Mouse (Mus musculus): ENCODE measurements around the gene H2-M3. TPM values are rescaled to one million over a fixed set of nuclear protein-coding genes. Genes with fewer than 3 reads are reported as not detected.

The H2-M3 gene
- polyA plus RNA-seq, 1 experiment from 2014 or later, result 1.8 TPM

- no peak for ATAC-seq (ENCODE audit: low FRiP score)
- WGBS, result 85% methylated on average over 2 of the region's 2 CpGs
- Histone ChIP-seq H3K4me3 (replicated peaks; ENCODE audit: low read length) (no peak overlapping the region), H3K27ac (no peak overlapping the region), H3K4me1 (replicated peaks; ENCODE audit: control insufficient read depth, insufficient read depth, low read length) (no peaks in the 10 kb centered on the region), H3K9me3 (ENCODE audit: control insufficient read depth, low read length) (no peaks in the 10 kb centered on the region), H3K27me3 (ENCODE audit: control insufficient read depth, insufficient read depth, low read length) (peaks cover 4% of the 10 kb centered on the region; the same call in 1 of the 2 replicates), H3K4me2 (replicated peaks) (no peak overlapping the region), H3K36me3 (replicated peaks; ENCODE audit: control insufficient read depth, insufficient read depth) (no peaks in the 10 kb centered on the region), H3K9ac (no peak overlapping the region)
- no peak for DNase-seq (ENCODE audit: low spot score)
Measured at GRCm38 (mm10) chr17:37275626-37276248, 5.7 kb downstream of the H2-M3 start.

GRCm38 (mm10) chr17:37276573-37276972 is 6.6 kb downstream of the H2-M3 start:
- H3K4me1 ChIP-seq (replicated peaks; ENCODE audit: control insufficient read depth, insufficient read depth, low read length), result no peaks in the 10 kb centered on the region
- H3K4me2 ChIP-seq (replicated peaks), result no peak overlapping the region
- H3K27ac ChIP-seq, result no peak overlapping the region
- DNase-seq (ENCODE audit: low spot score) (no peak), ATAC-seq (ENCODE audit: low FRiP score) (no peak)
- H3K9ac ChIP-seq, result no peak overlapping the region
- H3K27me3 ChIP-seq (ENCODE audit: control insufficient read depth, insufficient read depth, low read length), result no peaks in the 10 kb centered on the region
- H3K36me3 ChIP-seq (replicated peaks; ENCODE audit: control insufficient read depth, insufficient read depth), result no peaks in the 10 kb centered on the region
- H3K4me3 ChIP-seq (replicated peaks; ENCODE audit: low read length), result no peak overlapping the region
- H3K9me3 ChIP-seq (ENCODE audit: control insufficient read depth, low read length), result no peaks in the 10 kb centered on the region

GRCm38 (mm10) chr17:37280331-37280730 is 10.3 kb downstream of the H2-M3 start:
- no peak for ATAC-seq (ENCODE audit: low FRiP score)

GRCm38 (mm10) chr17:37283360-37283759 is 13.3 kb downstream of the H2-M3 start, which contains the start of gene Olfr99:
Gene Olfr99, minus strand, starts transcription at chr17:37283460.
- Histone ChIP-seq H3K9me3 (ENCODE audit: control insufficient read depth, low read length) (no peaks in the 10 kb centered on the region), H3K4me3 (replicated peaks; ENCODE audit: low read length) (no peak within 1 kb of the TSS), H3K9ac (no peak within 1 kb of the TSS), H3K27ac (no peak within 1 kb of the TSS), H3K27me3 (ENCODE audit: control insufficient read depth, insufficient read depth, low read length) (no peaks in the 10 kb centered on the region), H3K4me1 (replicated peaks; ENCODE audit: control insufficient read depth, insufficient read depth, low read length) (no peaks in the 10 kb centered on the region), H3K36me3 (replicated peaks; ENCODE audit: control insufficient read depth, insufficient read depth) (no peaks in the 10 kb centered on the region), H3K4me2 (replicated peaks) (no peak within 1 kb of the TSS)
- WGBS, result 76% methylated on average over 1 of the region's 1 CpGs
- DNase-seq (ENCODE audit: low spot score) (no peak), ATAC-seq (ENCODE audit: low FRiP score) (no peak)

More at GRCm38 (mm10) chr17:37280331-37280730, 10.3 kb downstream of the H2-M3 start:
- Histone ChIP-seq H3K9me3 (ENCODE audit: control insufficient read depth, low read length) (no peaks in the 10 kb centered on the region), H3K36me3 (replicated peaks; ENCODE audit: control insufficient read depth, insufficient read depth) (no peaks in the 10 kb centered on the region), H3K4me2 (replicated peaks) (no peak overlapping the region), H3K27me3 (ENCODE audit: control insufficient read depth, insufficient read depth, low read length) (no peaks in the 10 kb centered on the region), H3K4me3 (replicated peaks; ENCODE audit: low read length) (no peak overlapping the region), H3K9ac (no peak overlapping the region), H3K27ac (no peak overlapping the region), H3K4me1 (replicated peaks; ENCODE audit: control insufficient read depth, insufficient read depth, low read length) (no peaks in the 10 kb centered on the region)
- DNase-seq (ENCODE audit: low spot score), result no peak
- 73% methylated on average over 1 of the region's 1 CpGs for WGBS

- Histone ChIP-seq H3K36me3 (replicated peaks; ENCODE audit: control insufficient read depth, insufficient read depth) (no peaks in the 10 kb centered on the region), H3K9ac (no peak within 1 kb of the TSS), H3K4me3 (replicated peaks; ENCODE audit: low read length) (no peak within 1 kb of the TSS), H3K27ac (no peak within 1 kb of the TSS), H3K9me3 (ENCODE audit: control insufficient read depth, low read length) (no peaks in the 10 kb centered on the region), H3K4me1 (replicated peaks; ENCODE audit: control insufficient read depth, insufficient read depth, low read length) (no peaks in the 10 kb centered on the region), H3K4me2 (replicated peaks) (no peak within 1 kb of the TSS), H3K27me3 (ENCODE audit: control insufficient read depth, insufficient read depth, low read length) (no peaks in the 10 kb centered on the region)
- WGBS, result 87% methylated on average over 4 of the region's 4 CpGs
- ATAC-seq (ENCODE audit: low FRiP score) (no peak), DNase-seq (ENCODE audit: low spot score) (no peak)
Measured at GRCm38 (mm10) chr17:37304213-37304612, 34.2 kb downstream of the H2-M3 start, which contains the start of gene Olfr101. Gene Olfr101, minus strand, starts transcription at chr17:37304313.

GRCm38 (mm10) chr17:37308483-37308882 is 38.5 kb downstream of the H2-M3 start:
- H3K27ac ChIP-seq, result no peak overlapping the region
- no peaks in the 10 kb centered on the region for H3K4me1 ChIP-seq (replicated peaks; ENCODE audit: control insufficient read depth, insufficient read depth, low read length)
- H3K4me3 ChIP-seq (replicated peaks; ENCODE audit: low read length), result no peak overlapping the region
- H3K27me3 ChIP-seq (ENCODE audit: control insufficient read depth, insufficient read depth, low read length), result no peaks in the 10 kb centered on the region
- WGBS, result 44% methylated on average over 4 of the region's 4 CpGs
- no peaks in the 10 kb centered on the region for H3K36me3 ChIP-seq (replicated peaks; ENCODE audit: control insufficient read depth, insufficient read depth)
- H3K9me3 ChIP-seq (ENCODE audit: control insufficient read depth, low read length), result no peaks in the 10 kb centered on the region
- ATAC-seq (ENCODE audit: low FRiP score), result no peak
- H3K9ac ChIP-seq, result no peak overlapping the region
- H3K4me2 ChIP-seq (replicated peaks), result no peak overlapping the region
- peak; percentile 28 for DNase-seq (ENCODE audit: low spot score)

GRCm38 (mm10) chr17:37310146-37310699 is 40.2 kb downstream of the H2-M3 start:
- 49% methylated on average over 2 of the region's 2 CpGs for WGBS
- Histone ChIP-seq H3K4me1 (replicated peaks; ENCODE audit: control insufficient read depth, insufficient read depth, low read length) (no peaks in the 10 kb centered on the region), H3K9ac (no peak overlapping the region), H3K27ac (no peak overlapping the region), H3K27me3 (ENCODE audit: control insufficient read depth, insufficient read depth, low read length) (no peaks in the 10 kb centered on the region), H3K36me3 (replicated peaks; ENCODE audit: control insufficient read depth, insufficient read depth) (no peaks in the 10 kb centered on the region), H3K4me2 (replicated peaks) (no peak overlapping the region), H3K4me3 (replicated peaks; ENCODE audit: low read length) (no peak overlapping the region), H3K9me3 (ENCODE audit: control insufficient read depth, low read length) (no peaks in the 10 kb centered on the region)
- ATAC-seq (ENCODE audit: low FRiP score) (no peak), DNase-seq (ENCODE audit: low spot score) (no peak)

- ATAC-seq (ENCODE audit: low FRiP score) (no peak), DNase-seq (ENCODE audit: low spot score) (no peak)
- no peak within 1 kb of the TSS for H3K4me2 ChIP-seq (replicated peaks)
- H3K4me1 ChIP-seq (replicated peaks; ENCODE audit: control insufficient read depth, insufficient read depth, low read length), result no peaks in the 10 kb centered on the region
- no peak within 1 kb of the TSS for H3K4me3 ChIP-seq (replicated peaks; ENCODE audit: low read length)
- no peaks in the 10 kb centered on the region for H3K27me3 ChIP-seq (ENCODE audit: control insufficient read depth, insufficient read depth, low read length)
- no peaks in the 10 kb centered on the region for H3K9me3 ChIP-seq (ENCODE audit: control insufficient read depth, low read length)
- no peak within 1 kb of the TSS for H3K27ac ChIP-seq
- no peak within 1 kb of the TSS for H3K9ac ChIP-seq
- no peaks in the 10 kb centered on the region for H3K36me3 ChIP-seq (replicated peaks; ENCODE audit: control insufficient read depth, insufficient read depth)
Measured at GRCm38 (mm10) chr17:37316954-37317353, 46.9 kb downstream of the H2-M3 start, which contains the start of gene Olfr102. Gene Olfr102, minus strand, starts transcription at chr17:37317054.

Data from hindbrain, embryonic 14.5 days (tissue).